Mouse (Mus musculus): Measurements from ENCODE around the gene Slc18b1. TPM values are rescaled to one million over a fixed set of nuclear protein-coding genes. Genes with fewer than 3 reads are reported as not detected.

Slc18b1 gene
- total RNA-seq, 2 experiments from 2014 or later = 6.3 to 8.0 TPM

Other genes starting within 250 kb of the Slc18b1 start
- gene Rps12, start 9.7 kb upstream of the Slc18b1 start, total RNA-seq (2021) = 100 to 1,000 TPM; 199 to 263 TPM
- gene Vnn3, start 54.5 kb downstream of the Slc18b1 start, total RNA-seq (2021) = under 1 TPM in 1 of 2 experiments, not detected in 1; 0.28 TPM
- gene Vnn1, start 97.7 kb downstream of the Slc18b1 start, total RNA-seq (2021) = under 1 TPM; 0.51 to 0.83 TPM
- not detected for gene Taar1, start 123.4 kb downstream of the Slc18b1 start, total RNA-seq (2021)
- gene Taar2, start 141.6 kb downstream of the Slc18b1 start, total RNA-seq (2021) = not detected
- gene Taar3, start 152.6 kb downstream of the Slc18b1 start, total RNA-seq (2021) = not detected
- not detected for gene Taar4, start 163.5 kb downstream of the Slc18b1 start, total RNA-seq (2021)
- gene Taar5, start 173.7 kb downstream of the Slc18b1 start, total RNA-seq (2021) = not detected
- gene Taar6, start 188.7 kb downstream of the Slc18b1 start, total RNA-seq (2021) = not detected
- gene Taar7a, start 196.5 kb downstream of the Slc18b1 start, total RNA-seq (2021) = not detected
- not detected for gene Taar7b, start 203.0 kb downstream of the Slc18b1 start, total RNA-seq (2021)
- gene Taar7d, start 230.2 kb downstream of the Slc18b1 start, total RNA-seq (2021) = not detected
- gene Taar7e, start 240.6 kb downstream of the Slc18b1 start, total RNA-seq (2021) = not detected